Mouse (Mus musculus) intestine, embryonic 14.5 days (tissue): Measurements from ENCODE around the gene Doc2a. TPM values are rescaled to one million over a fixed set of nuclear protein-coding genes. Genes with fewer than 3 reads are reported as not detected.
A peak's percentile ranks its signal among the peaks of the same experiment; 100 is the strongest.

ENCODE experiments used
- ATAC-seq: fragments of 200-750 bp; cut with Nextera tagmentation; replicated peaks from 2 replicates; pipeline ENCODE4 v1.8.0; 2017; ENCODE audit warnings: low read depth, moderate number of reproducible peaks, moderate TSS enrichment, moderate library complexity; ENCODE audit not compliant: low FRiP score, low TSS enrichment
- DNase-seq: peaks from one replicate; pipeline ENCODE4 v3.0.0-alpha.2; 2018; ENCODE audit warnings: low spot score
- H3K27ac ChIP-seq: fragments of 300-500 bp; sonication (generic); 2 replicates; pipeline ENCODE4 v1.5.1; 2014; ENCODE audit warnings: low read depth, mild to moderate bottlenecking, control low read depth
- H3K27me3 ChIP-seq: fragments of 300-500 bp; sonication (generic); replicated peaks from 2 replicates; pipeline ENCODE4 v1.6.1; 2014; ENCODE audit warnings: low read length, control low read depth; ENCODE audit not compliant: control insufficient read depth, insufficient read depth
- H3K36me3 ChIP-seq: fragments of 300-500 bp; sonication (generic); 2 replicates; pipeline ENCODE4 v1.6.1; 2014; ENCODE audit warnings: low read length, control low read depth; ENCODE audit not compliant: control insufficient read depth, insufficient read depth
- H3K4me1 ChIP-seq: fragments of 300-500 bp; sonication (generic); replicated peaks from 2 replicates; pipeline ENCODE4 v1.6.1; 2014; ENCODE audit warnings: low read length, control low read depth, mixed read lengths; ENCODE audit not compliant: control insufficient read depth, insufficient read depth
- H3K4me2 ChIP-seq: fragments of 300-500 bp; sonication (generic); 2 replicates; pipeline ENCODE4 v1.6.1; 2014; ENCODE audit warnings: low read length
- H3K4me3 ChIP-seq: fragments of 300-500 bp; sonication (generic); 2 replicates; pipeline ENCODE4 v1.5.1; 2014; ENCODE audit warnings: low read depth, low read length, control low read depth, mixed read lengths
- H3K9ac ChIP-seq: fragments of 300-500 bp; sonication (generic); 2 replicates; pipeline ENCODE4 v1.6.1; 2014; ENCODE audit warnings: mild to moderate bottlenecking, low read length
- H3K9me3 ChIP-seq: fragments of 300-500 bp; sonication (generic); 2 replicates; pipeline ENCODE4 v1.6.1; 2016; ENCODE audit warnings: low read length, control low read depth; ENCODE audit not compliant: control insufficient read depth
- WGBS: fragments of 180-500 bp; shearing (Covaris S2); extraction: QIAGEN DNeasy Blood & Tissue Kit; methylation state at CpG from one replicate; pipeline ENCODE4 v1.1.7; 2014; 5-methylcytosine and 5-hydroxymethylcytosine counted together
- polyA plus RNA-seq: library from polyadenylated mRNA; unstranded; fragments of >200 nt; fragmentation: Nextera tagmentation; extraction: Ambion mirVana; gene quantifications from 2 replicates; pipeline ENCODE4 v1.2.1, GENCODE M21; 2014

Gene Doc2a
- polyA plus RNA-seq, 1 experiment from 2014 or later: 1.2 TPM

DNA sequence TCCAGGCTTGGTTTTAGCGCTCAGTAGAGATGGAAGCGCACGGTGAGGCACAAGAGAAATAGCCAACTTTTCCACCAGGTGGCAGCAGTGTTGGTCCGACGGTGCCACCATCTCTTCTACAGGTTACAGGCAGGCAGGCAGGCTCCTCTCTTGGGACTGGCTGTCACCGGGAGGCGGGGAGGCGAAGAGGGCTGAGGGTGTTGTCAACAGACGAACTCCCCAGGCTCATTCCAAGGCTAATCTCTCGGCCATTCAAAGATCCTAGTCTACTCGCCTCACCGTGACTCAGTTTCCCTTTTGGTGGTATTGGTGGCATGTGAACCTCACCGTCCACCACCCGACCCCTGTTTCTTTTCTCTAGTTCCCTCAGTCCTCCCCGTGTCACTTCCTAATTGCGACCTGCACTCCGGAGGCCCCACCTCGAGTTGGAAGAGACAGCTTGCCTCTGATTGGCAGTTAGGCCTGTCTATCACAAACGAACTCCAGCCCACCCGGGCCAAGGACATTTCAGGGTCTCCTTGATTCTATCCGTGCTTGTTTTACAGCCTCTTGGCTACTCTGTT lies 15.1 kb upstream of the Doc2a start:
- WGBS: under 1% methylated on average over 20 of the region's 21 CpGs
- no peaks in the 10 kb centered on the region for H3K36me3 ChIP-seq
- peak overlapping the region; percentile 51 for H3K4me2 ChIP-seq
- peak overlapping the region; percentile 14; the same call in 1 of the 2 replicates for H3K4me3 ChIP-seq
- ATAC-seq: peak; percentile 83
- no peak overlapping the region for H3K9ac ChIP-seq
- H3K27ac ChIP-seq: no peak overlapping the region
- no peaks in the 10 kb centered on the region for H3K4me1 ChIP-seq
- peak; percentile 90 for DNase-seq
- no peaks in the 10 kb centered on the region for H3K9me3 ChIP-seq
- H3K27me3 ChIP-seq: no peaks in the 10 kb centered on the region

DNA sequence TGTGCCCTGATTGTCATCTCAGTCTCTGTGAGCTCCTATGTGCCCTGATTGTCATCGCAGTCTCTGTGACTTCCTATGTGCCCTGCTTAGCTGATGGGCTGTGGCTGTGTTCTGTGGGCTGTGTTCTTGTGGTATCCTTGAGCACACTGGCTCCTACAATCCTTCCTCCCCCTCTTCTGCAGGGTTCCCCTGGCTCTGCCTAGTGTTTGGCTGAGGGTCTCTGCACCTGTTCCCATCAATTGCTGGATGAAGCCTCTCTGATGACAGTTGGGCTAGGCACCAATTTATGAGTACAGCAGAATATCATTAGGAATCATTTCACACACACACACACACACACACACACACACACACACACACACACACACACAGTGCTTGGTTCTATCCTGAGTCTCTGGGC lies 13.9 kb upstream of the Doc2a start:
- Histone ChIP-seq H3K27me3 (no peaks in the 10 kb centered on the region), H3K4me3 (no peak overlapping the region), H3K4me1 (no peaks in the 10 kb centered on the region), H3K36me3 (no peaks in the 10 kb centered on the region), H3K9me3 (no peaks in the 10 kb centered on the region), H3K4me2 (no peak overlapping the region), H3K27ac (no peak overlapping the region), H3K9ac (no peak overlapping the region)
- no peak for ATAC-seq
- WGBS: 95% methylated on average over 1 of the region's 1 CpGs
- DNase-seq: no peak

GRCm38 (mm10) chr7:126843276-126843675 lies 3.9 kb upstream of the Doc2a start:
- DNase-seq (no peak), ATAC-seq (no peak)
- Histone ChIP-seq H3K9ac (no peak overlapping the region), H3K4me3 (no peak overlapping the region), H3K27me3 (peaks cover 11% of the 10 kb centered on the region), H3K4me1 (0 out of 2 replicates have a peak, but pooled peaks cover 6% of the 10 kb centered on the region), H3K9me3 (no peaks in the 10 kb centered on the region), H3K36me3 (no peaks in the 10 kb centered on the region), H3K4me2 (no peak overlapping the region), H3K27ac (no peak overlapping the region)
- 75% methylated on average over 9 of the region's 9 CpGs for WGBS

DNA sequence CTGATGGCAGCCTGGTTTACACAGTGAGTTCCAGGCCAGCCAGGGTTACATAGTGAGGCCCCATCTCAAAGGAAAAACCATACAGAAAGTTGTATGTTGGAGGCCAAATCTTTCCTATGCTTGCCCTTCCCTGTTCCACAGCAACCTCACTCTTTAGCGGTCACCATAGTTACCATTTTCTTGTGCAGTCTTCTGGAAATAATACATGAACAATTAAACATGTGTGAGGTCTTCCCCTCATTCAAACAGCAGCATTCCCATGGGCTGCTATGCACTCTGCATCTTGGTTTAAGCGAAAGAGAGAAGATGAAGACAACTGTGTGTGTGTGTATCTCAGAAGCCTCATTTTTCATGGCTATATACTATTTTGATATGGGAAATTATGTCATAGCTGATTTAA lies 1.7 kb upstream of the Doc2a start:
- Histone ChIP-seq H3K4me2 (no peak overlapping the region), H3K27ac (no peak overlapping the region), H3K9me3 (no peaks in the 10 kb centered on the region), H3K4me1 (0 out of 2 replicates have a peak, but pooled peaks cover 10% of the 10 kb centered on the region), H3K27me3 (peaks cover 27% of the 10 kb centered on the region), H3K4me3 (no peak overlapping the region), H3K9ac (no peak overlapping the region), H3K36me3 (no peaks in the 10 kb centered on the region)
- no peak for DNase-seq
- no peak for ATAC-seq
- 91% methylated on average over 2 of the region's 2 CpGs for WGBS

DNA sequence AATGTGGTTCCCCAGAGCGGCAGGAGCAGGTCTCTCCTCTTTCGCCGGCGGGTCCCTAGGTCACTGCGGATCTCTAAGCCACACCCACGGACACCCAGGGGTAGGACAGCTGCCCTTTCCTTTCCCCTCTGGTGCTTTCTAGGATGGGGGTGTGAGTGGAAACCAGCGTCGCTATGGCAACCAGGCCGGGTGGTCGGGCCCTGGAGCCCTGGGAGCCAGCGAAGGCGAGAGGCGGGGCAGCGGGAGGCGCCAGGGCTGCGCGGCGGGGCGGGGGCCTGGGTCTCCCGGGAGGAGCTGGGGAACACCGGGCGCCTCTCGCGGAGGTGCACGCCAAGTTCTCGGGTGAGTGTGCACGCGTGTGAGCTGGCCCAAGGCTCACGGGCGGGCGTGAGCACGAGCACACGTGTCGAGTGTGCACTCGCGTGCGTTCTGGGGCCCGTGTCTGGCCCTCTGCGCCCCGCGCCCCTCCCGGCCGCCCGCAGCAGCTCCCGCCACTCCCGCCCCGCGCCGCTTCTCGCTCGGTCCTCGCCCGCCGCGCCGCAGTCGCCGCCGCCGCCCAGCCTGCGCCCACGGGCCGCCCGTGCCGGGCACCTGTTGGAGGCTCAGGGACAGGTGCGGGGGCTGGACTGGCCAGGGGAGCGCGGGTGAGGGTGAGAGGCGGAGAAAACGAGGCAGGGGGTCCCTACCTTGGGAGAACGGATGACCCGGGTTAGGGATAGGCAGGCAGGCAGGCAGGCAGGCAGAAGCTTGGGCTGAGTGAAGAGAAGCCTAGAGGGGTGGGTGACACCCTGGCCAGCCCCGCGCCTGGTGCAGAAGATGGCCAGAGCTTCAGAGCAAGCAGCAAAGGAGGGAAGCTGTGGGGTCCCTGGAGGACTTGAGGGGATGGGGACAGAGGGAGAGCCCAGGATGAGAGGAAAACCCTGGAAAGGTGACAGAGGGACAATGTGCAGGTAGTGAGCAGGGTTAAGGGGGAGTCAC lies 494 bp downstream of the Doc2a start:
- WGBS: 1% methylated on average over 62 of the region's 74 CpGs

DNA sequence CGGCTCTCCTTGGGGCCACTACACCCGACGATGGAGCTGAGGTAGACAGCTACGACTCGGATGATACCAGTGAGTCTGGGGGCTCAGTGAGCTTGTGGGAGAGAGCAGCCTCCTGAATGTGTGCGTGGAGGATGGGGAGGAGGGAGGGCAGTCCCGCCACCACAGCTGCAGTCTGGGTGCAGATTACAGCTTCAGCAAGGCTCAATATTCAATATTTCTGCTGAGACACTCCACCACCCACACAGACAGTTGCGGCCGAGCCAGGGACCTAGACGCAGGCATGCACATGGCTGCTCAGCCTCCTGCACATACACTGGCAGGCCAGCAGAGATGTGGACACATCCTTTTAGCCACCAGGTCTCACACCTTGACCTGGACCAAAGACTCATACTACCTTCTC lies 1.6 kb downstream of the Doc2a start:
- WGBS: 23% methylated on average over 10 of the region's 10 CpGs
- H3K9ac ChIP-seq: no peak overlapping the region
- no peak for ATAC-seq

More for the DNA sequence above, 494 bp downstream of the Doc2a start:
- peak; percentile 33 for ATAC-seq
- Histone ChIP-seq H3K9me3 (no peaks in the 10 kb centered on the region), H3K9ac (peak overlapping the region; percentile 40), H3K4me1 (0 out of 2 replicates have a peak, but pooled peaks cover 10% of the 10 kb centered on the region), H3K27me3 (peaks cover 27% of the 10 kb centered on the region), H3K4me3 (peak overlapping the region; percentile 40), H3K4me2 (peak overlapping the region; percentile 96), H3K27ac (no peak overlapping the region), H3K36me3 (peaks cover 13% of the 10 kb centered on the region)
- peak; percentile 67 for DNase-seq

DNA sequence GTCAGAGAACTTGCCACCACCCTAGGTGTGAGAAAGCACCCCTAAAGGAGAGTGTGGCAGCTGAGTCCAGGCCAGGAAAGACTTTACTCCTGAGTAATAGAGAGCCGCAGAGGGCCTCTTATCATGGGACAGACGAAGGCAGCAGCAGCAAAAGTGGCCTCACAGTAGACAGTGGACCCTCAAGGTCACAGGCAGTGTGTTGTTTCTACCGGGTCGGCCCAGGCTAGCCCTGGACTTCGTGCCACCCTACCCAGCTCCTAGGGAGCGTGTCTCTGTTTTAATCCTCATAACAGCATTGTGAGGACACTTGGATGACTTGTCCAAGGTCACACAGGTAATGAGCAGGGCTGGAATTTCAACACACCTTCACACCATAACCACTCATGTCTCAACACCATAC lies 2.9 kb downstream of the Doc2a start:
- Histone ChIP-seq H3K36me3 (peaks cover 37% of the 10 kb centered on the region), H3K9ac (no peak overlapping the region), H3K27me3 (peaks cover 27% of the 10 kb centered on the region), H3K4me2 (no peak overlapping the region), H3K4me1 (0 out of 2 replicates have a peak, but pooled peaks cover 10% of the 10 kb centered on the region), H3K27ac (no peak overlapping the region), H3K9me3 (no peaks in the 10 kb centered on the region), H3K4me3 (no peak overlapping the region)
- 76% methylated on average over 6 of the region's 6 CpGs for WGBS
- ATAC-seq (no peak), DNase-seq (no peak)

More for the DNA sequence above, 1.6 kb downstream of the Doc2a start:
- 0 out of 2 replicates have a peak, but pooled peaks cover 10% of the 10 kb centered on the region for H3K4me1 ChIP-seq
- H3K27ac ChIP-seq: no peak overlapping the region
- no peak for DNase-seq
- no peak overlapping the region for H3K4me3 ChIP-seq
- H3K36me3 ChIP-seq: peaks cover 24% of the 10 kb centered on the region
- peaks cover 27% of the 10 kb centered on the region for H3K27me3 ChIP-seq
- no peaks in the 10 kb centered on the region for H3K9me3 ChIP-seq
- no peak overlapping the region for H3K4me2 ChIP-seq

- H3K4me1 ChIP-seq: 0 out of 2 replicates have a peak, but pooled peaks cover 10% of the 10 kb centered on the region
- WGBS: 54% methylated on average over 12 of the region's 12 CpGs
These were observed 4.0 kb downstream of the Doc2a start for GRCm38 (mm10) chr7:126851192-126851591.

More at GRCm38 (mm10) chr7:126851192-126851591, 4.0 kb downstream of the Doc2a start:
- no peak overlapping the region for H3K4me3 ChIP-seq
- no peaks in the 10 kb centered on the region for H3K9me3 ChIP-seq
- no peak overlapping the region for H3K27ac ChIP-seq
- no peak overlapping the region for H3K4me2 ChIP-seq
- no peak overlapping the region for H3K9ac ChIP-seq
- DNase-seq (no peak), ATAC-seq (no peak)
- peaks cover 27% of the 10 kb centered on the region for H3K27me3 ChIP-seq
- H3K36me3 ChIP-seq: peaks cover 47% of the 10 kb centered on the region
